Mouse (Mus musculus) heart, postnatal 10 days (tissue): ENCODE measurements at regions not wholly inside any gene's neighbourhood (a gene's known extent, or its start where the extent isn't known, plus 50 kb on each side); places are given as distances from the start of the nearest gene placed in this dataset.
A peak's percentile ranks its signal among the peaks of the same experiment; 100 is the strongest.

Source experiments
- DNase-seq, 2 experiments: peaks; one replicate each; pipeline ENCODE4 v3.0.0; 2021
- intact Hi-C: fragments of 180-260 bp; cut with DNase I; formaldehyde crosslinking; loops from one replicate; pipeline ENCODE4 v1.15.1; 2025

DNA sequence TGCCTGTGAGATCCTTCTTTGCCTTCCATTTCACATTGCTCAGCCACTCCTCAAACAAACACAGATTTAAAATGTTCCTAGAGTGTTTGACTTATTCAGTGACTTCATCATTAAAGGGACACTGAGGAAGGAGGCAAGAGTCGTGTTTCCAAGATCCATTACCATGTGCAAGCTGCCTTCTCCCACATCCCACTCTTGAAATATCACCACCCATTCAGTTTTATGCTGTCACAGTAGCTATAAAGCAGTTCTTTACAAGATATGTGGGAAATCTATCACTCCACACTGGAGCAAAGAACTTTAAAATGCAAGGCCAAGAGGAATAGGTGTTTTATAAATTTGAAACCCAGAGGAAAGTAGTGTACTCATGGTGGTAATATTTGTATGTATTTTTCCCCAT is 110.2 kb upstream of the Gm12695 start:
- no peak for DNase-seq
- intact Hi-C loops, result no loop called here

DNA sequence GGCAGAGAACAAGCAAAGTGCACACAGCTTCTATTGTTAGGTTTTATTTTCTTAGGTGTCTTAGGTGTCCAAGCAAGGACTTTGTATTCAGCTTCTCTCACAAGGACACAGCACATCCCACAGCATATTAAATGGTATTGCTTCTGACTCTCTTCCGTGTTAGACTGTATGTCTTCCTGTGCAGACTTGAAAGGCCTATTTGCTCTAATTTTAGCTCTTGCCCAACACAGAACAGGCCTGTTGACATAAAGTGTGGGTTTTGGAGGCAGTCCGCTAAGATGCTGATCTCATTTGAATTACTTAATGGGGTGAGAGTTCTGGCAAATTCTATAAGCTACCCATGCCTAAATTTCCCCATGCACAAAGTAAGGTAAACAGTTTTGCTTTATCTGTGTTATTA is 96.1 kb upstream of the Gm12695 start:
- intact Hi-C loops, result no loop called here
- DNase-seq, result no peak

DNA sequence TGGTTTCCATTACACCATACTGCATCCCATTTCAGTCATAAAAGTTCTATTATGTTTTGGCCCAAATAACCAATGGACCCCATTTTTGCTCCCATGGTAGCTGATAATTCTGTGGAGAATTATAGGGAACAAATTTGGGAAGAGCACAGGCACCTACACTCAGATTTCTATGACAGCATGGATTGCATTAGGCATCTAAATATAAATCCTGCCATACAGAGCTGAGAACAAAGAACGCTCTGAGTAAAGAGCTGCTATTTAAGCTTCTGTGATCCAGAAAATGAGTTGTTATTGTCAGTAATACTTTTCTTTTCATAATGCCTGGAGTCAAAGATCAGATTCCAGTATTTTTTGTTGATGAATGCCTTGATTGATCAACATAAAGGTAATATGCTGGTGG is 93.0 kb upstream of the Gm12695 start:
- DNase-seq, result no peak
- intact Hi-C loops, result no loop called here

DNA sequence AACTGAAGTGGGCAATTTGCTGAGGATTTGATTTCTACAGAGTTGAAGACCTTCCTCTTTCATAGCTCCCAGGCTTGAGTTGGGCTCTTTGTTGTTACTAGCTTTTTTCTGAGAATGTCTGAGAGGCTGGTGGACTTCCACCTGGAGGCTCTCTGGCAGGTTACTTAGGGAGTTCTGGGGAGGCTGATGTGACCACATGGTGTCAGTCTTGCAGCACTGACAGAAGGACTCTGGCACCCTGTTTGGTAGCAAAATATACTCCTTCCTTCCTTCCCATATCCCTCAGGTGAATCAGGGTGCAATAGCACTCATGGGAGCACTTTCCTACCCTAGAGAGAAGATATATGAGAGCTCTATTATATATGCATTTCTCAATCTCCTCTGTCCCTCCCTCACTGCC is 89.7 kb upstream of the Gm12695 start:
- peak in 1 of 2 experiments; percentile 2 for DNase-seq
- intact Hi-C loops, result no loop called here

DNA sequence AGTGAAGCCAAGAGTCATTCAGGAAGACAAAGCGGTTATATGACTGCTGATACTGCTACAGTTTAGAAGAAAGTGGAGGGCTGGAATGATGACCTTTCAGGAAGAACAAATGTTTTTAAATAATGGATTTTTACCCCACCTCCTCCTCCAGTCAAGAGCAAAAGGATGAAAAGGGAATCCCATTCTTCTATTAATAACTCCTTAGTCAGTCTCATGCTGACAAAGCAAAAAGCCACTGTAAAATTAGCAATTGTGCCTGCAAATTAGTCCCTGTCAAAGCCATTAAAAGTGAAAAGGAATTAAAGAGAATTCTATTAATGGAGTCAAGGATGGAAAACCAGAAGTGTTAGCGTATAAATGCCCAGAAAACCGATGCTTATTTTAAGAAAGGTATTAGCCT is 60.2 kb upstream of the Gm12695 start:
- intact Hi-C loops, result no loop called here
- DNase-seq, result no peak
